Mouse (Mus musculus): ENCODE data around the gene Phactr2.

Phactr2 gene

DNA sequence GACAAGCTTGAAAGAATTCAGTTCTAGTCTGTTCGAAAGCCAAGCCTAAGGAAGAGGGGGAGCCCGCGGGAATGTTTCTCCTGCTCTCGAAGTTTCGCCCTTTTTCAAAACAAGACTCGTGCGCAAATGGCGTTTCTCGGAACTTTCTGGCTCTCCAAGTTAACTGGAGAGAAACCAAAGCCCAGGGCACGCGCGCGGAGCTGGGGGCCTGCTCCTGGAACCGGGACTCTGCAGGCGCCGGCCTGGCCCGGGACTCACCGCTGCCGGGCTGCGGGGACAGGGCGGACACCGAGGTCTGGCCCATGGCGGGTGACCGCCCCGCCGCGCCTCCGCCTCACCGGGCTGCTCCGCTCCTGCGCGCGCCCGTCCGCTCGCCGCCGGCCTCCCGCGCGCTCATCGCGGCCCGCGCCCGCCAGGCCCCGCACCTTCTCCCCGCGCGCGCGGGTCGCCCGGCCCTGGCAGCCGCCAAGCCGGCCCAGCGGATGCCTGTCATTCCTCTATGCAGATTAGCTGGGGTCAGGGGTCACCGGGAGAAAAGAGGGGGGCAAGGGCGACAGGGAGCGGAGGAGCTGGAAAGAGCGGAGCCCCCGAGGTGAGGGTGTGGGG, 150.3 kb downstream of the Phactr2 start:
- DNase-seq, result peak; percentile 28

DNA sequence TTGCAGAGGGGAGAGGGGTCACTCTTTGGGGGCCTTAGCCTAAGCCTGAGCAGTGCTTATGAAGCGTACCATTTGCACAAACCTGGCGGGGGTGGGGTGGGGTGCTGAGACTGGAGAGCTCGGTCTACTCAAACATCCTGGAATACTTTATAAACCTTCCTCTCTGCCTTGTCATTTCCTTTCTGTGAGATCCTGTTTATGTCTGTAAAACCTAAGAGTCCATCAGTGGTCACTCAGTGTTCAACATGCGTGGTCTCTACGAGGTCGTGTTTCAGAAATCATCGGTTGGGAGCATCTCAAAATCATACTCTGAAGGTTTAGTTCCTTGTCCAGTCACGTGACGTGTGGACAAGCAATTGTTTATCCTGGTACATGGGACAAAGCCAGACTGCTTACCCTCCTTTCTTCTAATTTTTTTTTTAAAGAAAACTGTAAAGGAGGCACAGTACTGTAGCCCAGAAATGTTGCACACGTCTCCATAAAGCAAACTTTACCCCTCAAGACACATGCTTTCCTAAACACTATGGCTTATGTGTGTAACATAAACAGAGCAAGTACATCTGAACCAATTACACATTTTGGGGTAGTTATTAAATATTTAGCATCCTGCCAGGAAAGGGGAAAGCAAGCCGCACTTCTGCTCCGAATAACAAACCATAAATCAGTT, 150.9 kb downstream of the Phactr2 start:
- DNase-seq, result no peak

DNA sequence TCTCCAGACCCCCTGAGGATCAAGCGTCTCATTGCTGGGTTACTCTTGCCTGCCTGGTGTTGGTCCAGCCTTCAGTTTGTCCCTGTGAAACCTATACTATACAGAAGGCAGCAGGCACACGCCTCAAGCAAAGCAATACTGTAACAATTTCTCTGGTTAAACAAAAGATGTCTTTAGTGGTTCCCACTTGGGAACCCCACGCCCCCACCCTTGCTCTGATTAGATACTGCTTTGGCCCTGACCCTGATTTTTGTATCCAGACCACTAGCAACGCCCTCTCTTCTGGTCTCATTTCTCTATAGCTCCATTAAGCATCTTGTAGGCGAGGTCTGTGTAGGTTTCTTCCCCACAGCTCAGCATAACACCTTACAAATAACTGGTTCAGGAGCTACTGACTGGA, 159.2 kb downstream of the Phactr2 start:
- no peak for DNase-seq

DNA sequence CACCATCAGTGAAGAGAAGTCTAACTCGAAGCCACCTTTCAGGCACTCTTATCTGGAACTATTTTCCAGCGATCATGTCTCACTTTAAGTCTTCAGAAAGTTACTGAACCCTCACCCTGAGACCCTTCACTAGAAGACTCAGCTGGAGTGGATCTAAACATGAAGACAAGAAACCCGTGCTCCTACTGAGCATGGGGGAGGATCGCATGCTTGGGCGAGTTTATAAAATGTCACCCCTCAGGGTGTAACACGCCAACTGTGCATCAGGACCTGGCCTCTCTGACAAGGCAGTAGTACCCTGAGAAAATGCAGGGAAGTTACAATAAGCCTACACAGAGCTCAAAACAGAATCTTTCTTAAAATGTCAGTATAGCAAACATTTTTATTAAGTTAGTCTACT, 161.6 kb downstream of the Phactr2 start:
- no peak for DNase-seq

DNA sequence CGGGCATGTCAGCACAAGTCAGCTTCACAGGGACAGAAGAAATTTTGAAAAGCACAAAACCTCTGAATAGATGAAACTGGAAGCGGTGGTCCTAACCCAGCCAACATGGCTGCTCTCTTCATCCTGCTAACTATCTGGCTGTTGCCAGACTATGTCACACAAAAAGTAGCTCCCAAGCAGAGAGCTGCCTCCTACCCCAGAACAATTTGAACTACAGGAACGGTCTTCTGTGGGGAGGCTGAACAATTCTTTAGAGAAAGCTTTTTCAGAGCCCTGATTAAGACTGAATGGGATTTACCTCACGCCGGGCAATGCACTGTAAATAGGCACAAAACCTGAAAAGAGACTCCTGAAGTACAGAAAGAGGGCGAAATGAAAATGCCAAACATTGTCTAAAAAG, 162.6 kb downstream of the Phactr2 start:
- DNase-seq, result no peak

DNA sequence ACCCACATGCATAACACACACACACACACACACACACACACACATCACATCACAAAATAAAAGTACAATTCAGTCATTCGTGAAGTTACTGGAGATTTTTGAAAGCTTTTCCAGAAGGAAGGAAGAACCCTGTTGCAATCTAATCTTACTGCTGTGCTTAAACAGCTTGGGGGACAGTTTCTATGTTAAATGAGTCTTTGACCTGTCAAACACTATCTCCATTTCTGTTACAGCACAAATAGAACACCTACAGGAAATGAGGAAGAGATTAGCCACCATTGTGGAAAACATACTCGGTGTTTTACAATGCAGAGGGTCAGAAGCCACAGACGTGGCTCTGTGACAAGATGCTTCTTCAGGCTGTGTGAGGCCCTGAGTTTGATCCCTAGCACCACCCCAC, 164.1 kb downstream of the Phactr2 start:
- DNase-seq, result no peak

DNA sequence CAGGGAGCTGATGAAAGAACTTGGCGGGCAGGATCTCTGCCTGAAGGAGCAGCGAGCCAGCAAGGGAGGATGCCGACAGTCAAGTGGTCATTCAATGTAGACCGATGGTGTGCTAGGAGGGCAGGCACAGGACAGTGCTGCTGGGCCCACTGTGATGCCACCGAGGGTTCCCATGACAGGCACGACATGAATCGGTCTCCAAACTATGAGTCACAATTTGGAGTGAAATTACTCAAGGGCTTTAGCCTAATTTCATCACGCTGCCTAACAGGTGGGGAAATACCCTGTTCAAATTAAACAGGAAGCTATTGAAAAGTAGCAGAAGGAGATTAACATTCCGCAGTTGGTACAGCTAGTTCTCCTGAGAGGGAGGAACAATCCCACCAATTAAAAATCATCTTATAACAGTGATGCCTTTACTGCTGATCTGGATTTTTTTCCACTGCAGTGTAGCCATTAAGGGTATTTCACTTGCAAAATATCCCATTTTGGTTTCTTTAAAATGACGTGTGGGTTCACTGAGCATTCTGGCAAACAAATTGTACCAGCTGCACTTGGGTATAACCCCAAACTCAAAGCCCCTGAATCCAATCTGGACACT, 169.5 kb downstream of the Phactr2 start:
- no peak for DNase-seq

DNA sequence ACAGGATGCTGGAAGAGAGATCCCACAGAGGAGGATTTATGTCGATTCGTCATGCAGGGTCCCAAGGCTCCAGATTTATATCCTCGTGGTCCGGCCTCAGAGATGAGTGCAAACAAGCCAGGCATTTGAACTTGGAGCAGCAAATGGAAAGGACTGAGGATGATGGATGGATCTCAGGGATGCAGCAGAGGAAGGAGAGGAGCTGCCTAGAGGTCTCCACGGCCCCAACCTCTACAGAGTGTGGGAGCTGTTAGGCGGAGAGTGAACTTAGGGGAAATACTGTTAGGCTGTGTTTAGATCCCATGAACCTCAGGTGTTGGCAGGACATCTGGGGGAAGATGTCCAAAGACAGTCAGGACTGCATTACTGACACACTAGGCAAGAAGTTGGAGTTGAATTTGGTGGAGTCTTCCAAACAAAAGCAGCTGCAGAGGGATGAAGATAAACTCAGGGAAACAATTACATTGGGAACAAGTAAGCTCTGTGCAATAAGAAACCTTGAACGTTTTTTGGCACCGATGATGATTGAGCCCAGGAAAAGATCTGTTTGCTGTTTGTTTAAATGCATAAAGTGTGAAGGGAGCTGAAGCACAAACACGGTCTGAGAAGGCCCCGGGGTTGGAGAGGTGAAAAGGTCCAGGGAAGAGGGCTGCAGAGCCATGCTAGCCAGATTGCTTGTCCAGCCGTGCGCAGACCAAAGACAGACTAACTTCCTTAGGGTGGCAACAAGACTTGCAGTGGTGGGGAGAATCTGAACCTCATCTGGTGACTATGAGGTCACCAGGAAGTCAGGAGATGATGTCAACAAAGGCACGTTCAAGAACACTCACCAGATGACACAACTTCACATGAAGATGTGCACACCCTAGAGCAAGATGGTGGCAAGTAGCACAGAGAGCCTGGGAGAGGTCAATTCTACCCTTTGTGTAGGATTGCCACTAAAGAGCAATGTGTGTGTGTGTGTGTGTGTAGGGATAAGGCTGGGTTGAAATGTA, 170.6 kb downstream of the Phactr2 start:
- DNase-seq, result no peak

DNA sequence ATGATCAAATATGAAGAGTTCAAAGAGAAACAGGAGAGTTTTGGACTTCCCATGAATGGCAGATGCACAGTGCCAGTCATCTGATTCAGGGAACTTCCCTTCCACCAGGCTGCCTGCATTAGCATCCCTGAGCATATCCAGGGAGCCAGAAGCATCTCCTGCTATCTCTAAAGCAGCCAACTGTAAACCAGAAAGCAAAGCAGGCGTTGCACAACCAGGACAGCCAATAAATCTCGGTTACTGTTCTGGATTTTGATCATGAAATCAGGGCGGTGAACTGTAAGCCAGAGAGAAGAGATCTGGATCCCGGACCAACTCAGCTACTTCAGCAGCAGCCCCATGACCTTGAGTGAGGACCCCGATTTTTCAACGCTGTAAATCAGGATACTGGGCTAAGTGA, 173.6 kb downstream of the Phactr2 start:
- DNase-seq, result no peak

DNA sequence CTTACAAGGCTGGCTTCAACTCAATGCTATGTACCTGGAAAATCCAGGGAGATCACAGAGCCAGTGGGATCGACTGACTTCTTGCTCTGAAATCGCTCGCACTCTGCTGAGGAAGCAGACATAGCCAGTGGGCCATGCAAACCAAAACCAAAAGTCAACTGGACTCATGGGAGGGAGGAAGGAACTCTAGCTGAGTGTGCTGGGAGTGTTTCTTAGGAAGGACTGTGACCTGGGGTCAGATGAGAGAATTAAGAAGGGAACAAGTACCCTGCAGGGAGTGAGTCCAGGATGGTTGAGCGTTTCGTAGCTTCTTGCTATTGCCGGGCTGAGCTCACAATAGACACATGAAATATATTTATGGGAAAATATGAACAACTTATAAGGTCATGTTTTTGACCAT, 174.0 kb downstream of the Phactr2 start:
- DNase-seq, result no peak

DNA sequence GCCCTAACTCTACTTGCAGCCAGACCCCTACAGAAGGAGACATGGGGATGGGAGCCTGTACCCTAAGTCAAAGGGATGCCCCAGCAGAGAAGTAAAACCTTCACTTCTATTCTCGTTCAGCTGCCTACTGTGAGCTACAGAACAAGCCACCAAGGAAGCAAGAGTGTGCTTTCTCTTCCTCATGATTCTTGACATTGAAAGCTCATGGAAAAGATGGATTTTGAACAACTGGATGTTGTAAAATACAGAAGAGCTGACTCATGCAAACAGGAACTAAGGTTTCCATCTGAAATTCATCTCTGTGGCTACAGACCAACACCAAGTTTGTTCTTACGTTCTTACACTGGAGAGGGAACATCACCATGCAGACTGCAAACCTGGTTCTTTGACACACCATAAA, 179.3 kb downstream of the Phactr2 start:
- no peak for DNase-seq

DNA sequence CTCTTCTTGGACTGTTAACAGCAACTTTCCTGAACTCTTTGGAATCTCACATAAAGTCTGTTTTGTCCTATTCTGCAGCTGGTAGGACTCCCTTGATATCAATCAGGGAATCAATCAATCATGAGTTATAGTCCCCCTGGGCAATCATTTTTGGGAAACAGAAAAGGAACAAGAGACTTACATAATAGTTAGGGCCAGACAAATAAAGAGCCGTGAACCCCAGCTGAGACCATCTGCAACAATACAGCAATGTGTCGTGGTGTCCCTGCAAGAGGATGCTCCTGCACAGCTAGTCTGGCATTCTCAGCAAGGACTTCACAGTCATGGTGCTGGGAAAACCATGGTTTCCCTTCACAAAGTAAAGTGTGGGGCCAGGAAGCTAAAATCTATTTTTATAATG, 182.2 kb downstream of the Phactr2 start:
- no peak for DNase-seq

DNA sequence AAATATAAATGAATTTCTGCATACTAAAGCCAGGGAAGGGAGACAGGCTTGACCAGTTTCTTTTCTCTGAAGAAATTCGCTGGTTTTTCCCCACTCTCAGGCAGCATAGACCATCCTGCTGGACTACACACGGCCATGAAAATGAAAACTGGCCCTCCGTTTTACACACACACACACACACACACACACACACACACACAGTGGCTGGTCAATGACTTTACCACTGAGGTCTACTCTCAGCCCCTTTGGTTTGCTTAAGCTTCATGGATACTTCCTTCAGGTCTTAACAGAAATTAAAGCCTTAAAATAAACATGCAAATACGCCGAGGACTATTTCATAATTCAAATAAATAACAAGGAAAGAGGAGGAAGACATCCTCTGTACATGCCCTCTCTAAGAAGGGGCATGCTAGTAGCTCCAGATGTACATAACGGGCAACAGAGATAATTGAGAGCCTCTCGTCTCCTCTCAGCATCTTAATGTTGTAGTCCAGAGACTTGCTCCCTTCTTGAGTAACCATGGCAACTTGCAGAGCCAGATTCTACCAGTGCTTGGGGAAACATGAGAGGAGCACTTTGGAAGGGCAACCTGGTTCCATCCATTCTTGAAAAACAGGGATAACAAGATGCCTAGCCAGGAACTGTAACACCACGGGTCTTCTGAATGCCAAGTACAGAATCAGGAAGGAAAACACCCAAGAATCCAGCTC, 184.8 kb downstream of the Phactr2 start:
- no peak for DNase-seq

DNA sequence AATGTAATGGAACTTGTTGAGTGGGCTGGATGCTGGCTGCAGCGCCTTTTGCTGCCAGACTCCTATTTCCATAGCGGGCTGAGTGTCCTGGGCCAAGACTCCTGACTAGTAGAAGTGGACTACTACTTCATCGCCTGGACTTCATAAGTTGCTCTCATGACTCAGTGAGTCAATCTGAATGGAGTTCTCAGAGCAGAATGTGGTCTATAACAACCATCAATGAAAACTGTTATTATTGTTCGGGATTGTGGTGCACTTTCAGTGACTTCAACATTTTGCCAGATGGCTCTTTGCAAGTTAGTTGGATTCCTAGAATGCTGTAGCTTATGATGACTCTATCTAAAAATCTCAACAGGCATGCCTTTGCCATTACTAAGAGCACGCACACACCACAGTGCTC, 185.9 kb downstream of the Phactr2 start:
- DNase-seq, result no peak

DNA sequence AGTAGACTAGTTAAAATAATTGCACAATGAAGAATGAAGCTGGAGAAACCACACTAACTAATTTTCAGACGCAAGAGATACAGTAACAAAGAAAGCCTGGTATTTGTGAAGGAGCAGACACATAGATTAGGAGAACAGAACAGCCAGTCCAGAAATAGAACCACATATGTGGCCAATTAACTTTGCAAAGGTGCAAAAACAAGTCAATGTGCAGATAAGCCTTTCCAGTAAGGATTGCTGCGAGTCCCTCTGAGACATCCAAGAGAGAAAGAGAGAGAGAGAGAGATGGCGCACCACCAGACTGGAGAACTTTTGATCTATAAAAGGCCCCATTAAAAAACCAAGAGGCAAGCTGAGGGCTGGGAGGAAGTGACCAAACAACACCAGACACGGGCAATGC, 190.8 kb downstream of the Phactr2 start:
- no peak for DNase-seq

DNA sequence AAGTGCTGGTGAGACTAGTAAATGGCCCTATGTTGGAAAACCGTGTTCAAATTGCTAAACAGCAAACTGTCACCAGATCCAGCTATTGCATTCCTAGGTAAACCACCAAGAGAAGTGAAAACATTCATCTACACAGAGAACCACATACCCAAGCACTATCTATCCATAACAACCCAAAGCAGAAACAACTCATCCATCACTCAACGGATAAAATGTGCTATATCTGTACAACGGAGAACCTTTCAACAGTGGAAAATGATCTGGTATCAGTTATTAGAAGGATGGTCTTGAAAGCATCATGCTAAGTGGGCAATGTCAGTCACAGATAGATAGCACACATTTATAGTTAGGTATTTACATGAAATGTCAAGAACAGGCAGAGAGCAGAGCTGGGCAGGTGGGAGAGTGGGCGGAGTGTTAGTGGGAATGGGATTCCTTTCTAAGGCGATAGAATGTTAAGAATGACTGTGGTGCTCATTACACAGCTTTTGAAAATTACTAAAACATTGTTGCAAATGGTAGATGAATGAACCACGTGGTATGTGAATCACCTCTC, 193.8 kb downstream of the Phactr2 start:
- DNase-seq, result no peak

DNA sequence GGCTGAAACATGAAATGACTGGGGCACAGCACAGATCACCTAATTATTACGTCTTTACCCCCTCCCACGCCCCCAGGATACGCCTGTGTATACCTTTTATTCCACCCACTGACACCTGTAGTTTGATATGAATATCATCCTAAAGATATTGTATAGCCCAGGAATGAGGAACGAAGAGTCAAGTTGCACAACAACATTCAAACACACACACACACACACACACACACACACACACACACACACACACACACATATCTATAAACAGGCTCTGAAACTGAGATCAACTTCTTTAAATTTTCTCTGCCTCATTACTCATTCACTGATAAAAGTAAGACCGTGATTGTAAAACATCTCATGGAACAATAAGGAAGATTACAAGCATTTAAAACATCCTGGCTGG, 197.9 kb downstream of the Phactr2 start:
- no peak for DNase-seq

DNA sequence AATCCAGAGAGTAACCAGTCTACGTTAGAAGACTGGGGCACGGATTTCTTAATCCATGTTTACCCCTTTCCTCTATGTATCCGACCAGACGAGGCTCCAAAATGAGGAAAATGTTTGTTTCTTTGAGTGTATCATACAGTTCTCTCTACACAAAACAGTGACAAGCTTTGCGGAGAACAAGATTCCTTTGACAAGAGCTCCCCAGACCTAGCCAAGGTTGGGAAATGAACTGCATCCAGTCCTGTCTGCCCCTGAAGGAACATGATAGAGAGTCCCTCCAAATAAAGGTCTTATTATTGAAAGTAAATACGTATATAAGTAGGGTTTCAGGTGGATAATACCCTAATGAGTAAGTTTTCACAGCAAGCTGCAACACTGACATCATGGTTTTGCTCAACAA, 199.1 kb downstream of the Phactr2 start:
- DNase-seq, result no peak

DNA sequence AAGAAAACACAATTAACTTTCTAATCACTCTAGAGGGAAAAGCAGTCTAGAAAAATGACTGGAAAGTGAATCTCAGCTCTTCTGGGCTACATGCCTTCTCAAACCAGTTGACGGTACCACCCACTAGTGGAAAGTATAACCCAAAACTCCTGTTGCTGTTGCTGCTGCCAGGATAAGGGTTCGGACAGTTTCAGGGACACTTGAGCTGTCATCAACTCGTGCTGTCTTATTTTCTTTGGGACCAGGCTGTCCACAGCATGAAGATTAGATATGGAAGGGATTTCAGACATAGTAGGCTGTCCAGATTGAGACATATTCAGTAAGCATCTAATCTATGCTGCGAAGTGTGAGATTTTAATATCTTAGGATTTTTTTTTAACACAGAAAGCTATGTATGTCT, 199.5 kb downstream of the Phactr2 start:
- no peak for DNase-seq

DNA sequence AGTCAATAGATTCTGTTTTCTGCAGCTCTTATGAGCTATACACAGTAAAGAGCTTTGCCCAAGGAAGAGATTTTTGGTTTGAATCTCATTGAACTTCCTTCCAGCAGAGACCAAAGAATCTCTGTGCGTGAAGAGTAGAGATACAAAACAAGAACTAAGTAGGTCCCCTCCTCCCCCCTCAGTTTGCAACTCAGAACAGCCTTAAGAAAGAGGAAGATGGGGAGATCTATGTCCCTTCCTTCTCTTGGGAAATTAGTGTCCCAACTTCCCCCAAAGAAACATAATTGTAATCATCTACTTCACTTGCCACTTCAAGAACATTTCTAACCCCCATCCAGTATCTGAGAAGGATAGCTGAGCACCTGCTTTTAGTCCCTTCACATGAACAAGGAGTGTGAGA, 200.5 kb downstream of the Phactr2 start:
- no peak for DNase-seq

DNA sequence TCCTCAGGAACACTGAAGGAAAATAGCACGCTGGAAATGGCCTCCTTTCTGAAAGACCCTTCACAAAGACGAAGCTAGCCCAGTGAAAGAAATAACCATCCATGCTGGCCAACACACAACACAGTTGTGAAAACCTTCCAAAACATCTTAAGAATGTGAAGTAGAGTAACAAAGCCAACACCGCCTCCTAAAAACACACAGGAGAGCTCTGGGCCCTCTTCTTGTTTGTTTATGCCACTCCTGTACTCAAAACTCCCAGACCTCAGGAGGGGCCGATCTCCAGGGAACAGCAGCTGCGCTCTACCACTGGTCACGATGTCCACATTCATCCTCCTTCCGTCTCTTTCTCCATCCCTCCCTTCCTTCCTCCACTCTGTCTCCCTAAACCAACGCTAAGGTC, 202.5 kb downstream of the Phactr2 start:
- no peak for DNase-seq

DNA sequence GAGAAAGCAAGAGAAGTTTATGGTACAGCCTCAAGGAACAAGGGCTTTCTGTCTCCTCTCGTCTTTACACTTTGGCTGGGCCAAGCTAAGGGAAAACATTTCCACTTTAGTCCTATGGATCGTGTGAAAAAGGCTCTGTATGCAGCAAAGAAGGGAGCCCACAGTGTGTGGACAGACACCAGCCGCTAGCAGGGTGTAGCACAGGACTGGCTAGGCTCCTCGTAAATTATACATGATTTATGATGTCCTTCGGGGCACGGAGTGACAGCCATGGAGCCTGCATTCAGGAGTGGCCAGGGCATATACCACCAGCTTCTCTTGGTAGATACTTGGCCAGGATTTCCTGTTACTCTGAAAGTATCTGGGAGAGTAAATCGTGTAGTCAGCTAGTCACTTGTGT, 203.1 kb downstream of the Phactr2 start:
- no peak for DNase-seq

DNA sequence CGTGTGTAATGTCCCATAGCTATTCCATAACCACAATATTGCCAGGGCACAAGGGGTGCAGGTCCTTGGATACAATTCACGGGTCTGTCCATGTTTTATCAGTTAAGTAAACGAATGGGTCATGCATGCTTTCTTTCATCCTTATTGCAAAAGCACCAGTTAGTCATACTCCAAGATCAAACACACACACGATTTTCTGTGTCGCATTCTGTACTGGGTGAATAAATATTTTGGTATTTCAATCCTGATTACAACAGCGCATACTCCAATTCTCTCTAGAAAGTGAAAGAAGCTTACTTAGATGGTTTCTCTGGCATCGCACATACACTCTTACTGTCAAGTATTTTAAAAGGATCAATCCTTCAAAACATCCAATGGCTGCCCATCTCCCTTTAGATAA, 203.9 kb downstream of the Phactr2 start:
- DNase-seq, result no peak
